Mouse (Mus musculus): Measurements from ENCODE around the gene Srsf2.
A peak's percentile ranks its signal among the peaks of the same experiment; 100 is the strongest.
"Not testable (repeated sequence)": the region's sequence is repeated elsewhere in the genome, so short reads cannot be mapped to it uniquely, and the experiment has no call there.

Srsf2 gene

GRCm38 (mm10) chr11:116852891-116853511, at the start of gene Srsf2:
Gene Srsf2 (minus strand): TSS chr11:116853094.
- DNase-seq (ENCODE audit: low spot score): peak; percentile 97

- DNase-seq (ENCODE audit: low spot score): not testable (repeated sequence)
Observed at GRCm38 (mm10) chr11:116902588-116902987, 49.7 kb upstream of the Srsf2 start.

- DNase-seq (ENCODE audit: low spot score): no peak
Observed at GRCm38 (mm10) chr11:116899247-116899646, 46.4 kb upstream of the Srsf2 start.

- DNase-seq (ENCODE audit: low spot score): no peak
Observed at GRCm38 (mm10) chr11:116895402-116895801, 42.5 kb upstream of the Srsf2 start.

GRCm38 (mm10) chr11:116893532-116894442, 40.9 kb upstream of the Srsf2 start:
- DNase-seq (ENCODE audit: low spot score): no peak

- no peak for DNase-seq (ENCODE audit: low spot score)
Observed at GRCm38 (mm10) chr11:116887136-116887535, 34.2 kb upstream of the Srsf2 start.

- DNase-seq (ENCODE audit: low spot score): peak; percentile 96
Observed at GRCm38 (mm10) chr11:116885275-116886151, 32.6 kb upstream of the Srsf2 start.

- DNase-seq (ENCODE audit: low spot score): no peak
Observed at GRCm38 (mm10) chr11:116884061-116884460, 31.2 kb upstream of the Srsf2 start.

- DNase-seq (ENCODE audit: low spot score): no peak
Observed at GRCm38 (mm10) chr11:116882446-116882845, 29.6 kb upstream of the Srsf2 start.

GRCm38 (mm10) chr11:116881440-116881839, 28.5 kb upstream of the Srsf2 start:
- no peak for DNase-seq (ENCODE audit: low spot score)

- no peak for DNase-seq (ENCODE audit: low spot score)
Observed at GRCm38 (mm10) chr11:116880839-116881238, 27.9 kb upstream of the Srsf2 start.

- DNase-seq (ENCODE audit: low spot score): no peak
Observed at GRCm38 (mm10) chr11:116878454-116878853, 25.6 kb upstream of the Srsf2 start.

GRCm38 (mm10) chr11:116873987-116874386, 21.1 kb upstream of the Srsf2 start:
- DNase-seq (ENCODE audit: low spot score): no peak

GRCm38 (mm10) chr11:116871538-116871937, 18.6 kb upstream of the Srsf2 start:
- DNase-seq (ENCODE audit: low spot score): no peak

- no peak for DNase-seq (ENCODE audit: low spot score)
Observed at GRCm38 (mm10) chr11:116869641-116870040, 16.7 kb upstream of the Srsf2 start.

- no peak for DNase-seq (ENCODE audit: low spot score)
Observed at GRCm38 (mm10) chr11:116869223-116869622, 16.3 kb upstream of the Srsf2 start.

- no peak for DNase-seq (ENCODE audit: low spot score)
Observed at GRCm38 (mm10) chr11:116868129-116868528, 15.2 kb upstream of the Srsf2 start.

GRCm38 (mm10) chr11:116865945-116866585, 13.2 kb upstream of the Srsf2 start:
- no peak for DNase-seq (ENCODE audit: low spot score)

GRCm38 (mm10) chr11:116864444-116864843, 11.6 kb upstream of the Srsf2 start:
- no peak for DNase-seq (ENCODE audit: low spot score)

- peak; percentile 48 for DNase-seq (ENCODE audit: low spot score)
Observed at GRCm38 (mm10) chr11:116857183-116857850, 4.4 kb upstream of the Srsf2 start.

GRCm38 (mm10) chr11:116854279-116854678, 1.4 kb upstream of the Srsf2 start:
- no peak for DNase-seq (ENCODE audit: low spot score)
